ENCODE assay signal across 23 mouse cellular contexts in genomic region chr12:15551281-15551900, GRCm38 (mm10).
DNase-seq lines count a peak whose midpoint lies in the region; ATAC-seq and TF ChIP-seq lines count a peak whose summit lies in the region.
"Had no signal": no experiment of that assay in that cellular context is flagged by ENCODE, and none has a peak within 500 bp of the region (broad histone marks: within the 10 kb centered on the region; RNA-seq: fewer than 3 reads in every experiment).

No protein-coding gene starts in this region.

- no peaks in the 10 kb centered on the region for H3K36me3 ChIP-seq in embryonic facial prominence, embryonic 14.5 days (ENCODE audit: control insufficient read depth, insufficient read depth, low read length)
- H3K36me3 ChIP-seq in embryonic facial prominence, embryonic 10.5 days (replicated peaks) = no peaks in the 10 kb centered on the region
- H3K36me3 ChIP-seq in limb, embryonic 15.5 days = no peaks in the 10 kb centered on the region
- no peaks in the 10 kb centered on the region for H3K36me3 ChIP-seq in forebrain, postnatal 0 days (ENCODE audit: insufficient read depth)
- H3K36me3 ChIP-seq: embryonic facial prominence, embryonic 12.5 days; forebrain, embryonic 10.5 days; hindbrain, embryonic 12.5 days; hindbrain, embryonic 15.5 days had no signal

- intact Hi-C loops in left cerebral cortex, adult 2 months (cut with DNase I) = no loop called here

- ATAC-seq in embryonic facial prominence, embryonic 14.5 days (ENCODE audit: low read depth) = peak; percentile 57
- peak; percentile 85; the same call in 1 of the 2 replicates for ATAC-seq in limb, embryonic 15.5 days (ENCODE audit: insufficient number of reproducible peaks, low FRiP score, low TSS enrichment, low read depth)
- no peak for ATAC-seq in forebrain, postnatal 0 days
- ATAC-seq: activated CD4-positive, CD25-positive, alpha-beta regulatory T cell, adult 4 months; forebrain, embryonic 13.5 days; forebrain, embryonic 16.5 days had no signal

- H3K27ac ChIP-seq in embryonic facial prominence, embryonic 14.5 days (replicated peaks; ENCODE audit: low read depth, low read length) = no peak overlapping the region
- H3K27ac ChIP-seq in embryonic facial prominence, embryonic 10.5 days (replicated peaks) = no peak overlapping the region
- H3K27ac ChIP-seq in limb, embryonic 15.5 days = peak overlapping the region; percentile 35; the same call in 1 of the 2 replicates
- H3K27ac ChIP-seq in forebrain, postnatal 0 days (ENCODE audit: low read depth, low read length) = no peak overlapping the region
- no peak overlapping the region for H3K27ac ChIP-seq in left cerebral cortex, adult 2 months
- H3K27ac ChIP-seq: embryonic facial prominence, embryonic 12.5 days; forebrain, embryonic 10.5 days; forebrain, embryonic 13.5 days; gastrocnemius, adult 2 months; hindbrain, embryonic 12.5 days; hindbrain, embryonic 15.5 days had no signal

- H3K4me1 ChIP-seq in embryonic facial prominence, embryonic 14.5 days (ENCODE audit: control insufficient read depth, insufficient read depth, low read length) = peaks cover 10% of the 10 kb centered on the region
- H3K4me1 ChIP-seq in embryonic facial prominence, embryonic 10.5 days = no peaks in the 10 kb centered on the region
- H3K4me1 ChIP-seq in limb, embryonic 15.5 days = peaks cover 7% of the 10 kb centered on the region
- H3K4me1 ChIP-seq in forebrain, postnatal 0 days (ENCODE audit: insufficient read depth) = peaks cover 3% of the 10 kb centered on the region; the same call in 1 of the 2 replicates
- H3K4me1 ChIP-seq: embryonic facial prominence, embryonic 12.5 days; forebrain, embryonic 10.5 days; forebrain, embryonic 13.5 days; hindbrain, embryonic 12.5 days; hindbrain, embryonic 15.5 days had no signal

- DNase-seq in embryonic facial prominence, embryonic 14.5 days (ENCODE audit: low spot score) = peak; percentile 87
- DNase-seq in embryonic facial prominence, embryonic 10.5 days (ENCODE audit: low spot score) = no peak
- DNase-seq in NIH3T3 (ENCODE audit: low read depth) = peak; percentile 58
- DNase-seq in forebrain, postnatal 0 days = no peak
- DNase-seq in left cerebral cortex, adult 2 months (ENCODE audit: extremely low spot score in 1 of 2, low spot score in 2 of 2) = no peak
- DNase-seq: adrenal gland, adult 8-10 months; adrenal gland, postnatal 25 days; B cell, adult 2 months; cerebellum, adult 11-12 months; cerebellum, adult 8-10 months; cerebellum, postnatal 14 days; gastrocnemius, adult 2 months; gastrocnemius, postnatal 14 days; heart, adult 11 months had no signal

- H3K4me2 ChIP-seq in embryonic facial prominence, embryonic 14.5 days (ENCODE audit: low read depth, low read length) = no peak overlapping the region
- H3K4me2 ChIP-seq in limb, embryonic 15.5 days = no peak overlapping the region
- H3K4me2 ChIP-seq in forebrain, postnatal 0 days (ENCODE audit: low read depth) = no peak overlapping the region
- H3K4me2 ChIP-seq: embryonic facial prominence, embryonic 12.5 days; forebrain, embryonic 13.5 days; heart, embryonic 11.5 days; hindbrain, embryonic 12.5 days; hindbrain, embryonic 15.5 days had no signal

- H3K4me3 ChIP-seq in embryonic facial prominence, embryonic 14.5 days (ENCODE audit: low read depth, low read length) = no peak overlapping the region
- H3K4me3 ChIP-seq in embryonic facial prominence, embryonic 10.5 days = no peak overlapping the region
- H3K4me3 ChIP-seq in limb, embryonic 15.5 days = no peak overlapping the region
- H3K4me3 ChIP-seq in forebrain, postnatal 0 days (ENCODE audit: low read depth, low read length) = no peak overlapping the region
- H3K4me3 ChIP-seq in left cerebral cortex, adult 2 months = no peak overlapping the region
- H3K4me3 ChIP-seq: embryonic facial prominence, embryonic 12.5 days; forebrain, embryonic 10.5 days; forebrain, embryonic 13.5 days; gastrocnemius, adult 2 months; hindbrain, embryonic 12.5 days; hindbrain, embryonic 15.5 days had no signal

- no peak for TF ChIP-seq CTCF in forebrain, postnatal 0 days (IDR thresholded peaks at IDR 0.05; ENCODE audit: low read depth)
- TF ChIP-seq CTCF in left cerebral cortex, adult 2 months (IDR thresholded peaks at IDR 0.05) = no peak

- 33% methylated on average over 4 of the region's 4 CpGs for WGBS in embryonic facial prominence, embryonic 14.5 days
- 67% methylated on average over 4 of the region's 4 CpGs for WGBS in embryonic facial prominence, embryonic 10.5 days
- WGBS in limb, embryonic 15.5 days = 35% methylated on average over 4 of the region's 4 CpGs
- WGBS in forebrain, postnatal 0 days = 37% methylated on average over 4 of the region's 4 CpGs

- H3K27me3 ChIP-seq in embryonic facial prominence, embryonic 14.5 days (replicated peaks; ENCODE audit: control insufficient read depth, insufficient read depth, low read length) = no peaks in the 10 kb centered on the region
- no peaks in the 10 kb centered on the region for H3K27me3 ChIP-seq in embryonic facial prominence, embryonic 10.5 days (replicated peaks; ENCODE audit: low read depth, poor library complexity, severe bottlenecking)
- H3K27me3 ChIP-seq in limb, embryonic 15.5 days = no peaks in the 10 kb centered on the region
- no peaks in the 10 kb centered on the region for H3K27me3 ChIP-seq in forebrain, postnatal 0 days (ENCODE audit: insufficient read depth, low read length)
- H3K27me3 ChIP-seq: embryonic facial prominence, embryonic 12.5 days; forebrain, embryonic 13.5 days; hindbrain, embryonic 12.5 days; hindbrain, embryonic 15.5 days had no signal

- no peak overlapping the region for H3K9ac ChIP-seq in embryonic facial prominence, embryonic 14.5 days (ENCODE audit: low read depth, low read length)
- no peak overlapping the region for H3K9ac ChIP-seq in limb, embryonic 15.5 days
- no peak overlapping the region for H3K9ac ChIP-seq in forebrain, postnatal 0 days
- H3K9ac ChIP-seq: embryonic facial prominence, embryonic 12.5 days; forebrain, embryonic 13.5 days; hindbrain, embryonic 12.5 days; hindbrain, embryonic 15.5 days had no signal

- no peaks in the 10 kb centered on the region for H3K9me3 ChIP-seq in embryonic facial prominence, embryonic 14.5 days (ENCODE audit: control insufficient read depth, low read length)
- no peaks in the 10 kb centered on the region for H3K9me3 ChIP-seq in embryonic facial prominence, embryonic 10.5 days
- no peaks in the 10 kb centered on the region for H3K9me3 ChIP-seq in limb, embryonic 15.5 days
- H3K9me3 ChIP-seq in forebrain, postnatal 0 days (ENCODE audit: low read length) = no peaks in the 10 kb centered on the region
- H3K9me3 ChIP-seq: embryonic facial prominence, embryonic 12.5 days; forebrain, embryonic 10.5 days; forebrain, embryonic 13.5 days; hindbrain, embryonic 12.5 days; hindbrain, embryonic 15.5 days had no signal

Comparison
In these comparisons a context has a peak if more than half of its experiments do, and no peak if none do; other contexts are left out.
1. DNase-seq: peak in embryonic facial prominence, embryonic 14.5 days (single experiment) and NIH3T3 (single experiment); none in embryonic facial prominence, embryonic 10.5 days (single experiment), forebrain, postnatal 0 days (single experiment) and left cerebral cortex, adult 2 months (0 of 2).